Mouse (Mus musculus) Patski (cell line): Measurements from ENCODE around the gene Rasgef1b. TPM values are rescaled to one million over a fixed set of nuclear protein-coding genes. Genes with fewer than 3 reads are reported as not detected.

ENCODE experiments used
- ATAC-seq: fragments of 100-300 bp; one replicate; pipeline ENCODE4 v1.8.0; 2021
- CTCF ChIA-PET: fragments of 350-600 bp; sonication (Branson Sonifier 250); formaldehyde crosslinking; loops from one replicate; lab custom pipeline; 2022; ENCODE audit warnings: inconsistent platforms; lab: Charles Lee
- POLR2A ChIA-PET: fragments of 350-600 bp; sonication (Branson Sonifier 250); formaldehyde crosslinking; loops from one replicate; lab custom pipeline; 2022; ENCODE audit warnings: antibody characterized with exemption, inconsistent platforms; lab: Charles Lee
- DNase-seq: peaks from one replicate; pipeline ENCODE4 v3.0.0-alpha.2; 2011; ENCODE audit warnings: low read depth, low spot score
- H3K27me3 ChIP-seq: fragments of 371-371 bp; one replicate; pipeline ENCODE4 v1.5.1; 2021
- CTCF ChIP-seq: fragments of 100-300 bp; IDR thresholded peaks from one replicate; pipeline ENCODE4 v1.5.1; 2021
- in situ Hi-C: fragments of 300-500 bp; cut with MboI; formaldehyde crosslinking; loops from 3 replicates; pipeline ENCODE4 v1.11.1; 2018; ENCODE audit warnings: low pct_unique_long_range_greater_than_20kb, mixed read lengths
- polyA plus RNA-seq: library from polyadenylated mRNA; unstranded; gene quantifications from one replicate; pipeline ENCODE4 v1.2.3, GENCODE M21; 2021

The Rasgef1b gene
- polyA plus RNA-seq, 1 experiment from 2014 or later: 1.3 TPM

- CTCF ChIA-PET: no interaction called here
- POLR2A ChIA-PET: no interaction called here
- no peaks in the 10 kb centered on the region for H3K27me3 ChIP-seq
- ATAC-seq (no peak), DNase-seq (no peak)
- TF ChIP-seq CTCF: no peak
- in situ Hi-C loops: no loop called here
Observed at GRCm38 (mm10) chr5:99602244-99603023, 126.4 kb downstream of the Rasgef1b start.

- ATAC-seq: no peak
- no peaks in the 10 kb centered on the region for H3K27me3 ChIP-seq
- ChIA-PET POLR2A (no interaction called here), CTCF (no interaction called here)
- in situ Hi-C loops: loop anchor here (25.0 kb wide), 1 partner anchor 1262 kb away; the partner anchor contains the start of gene Cfap299
- no peak for TF ChIP-seq CTCF
- DNase-seq: no peak
Observed at GRCm38 (mm10) chr5:99599376-99599775, 129.5 kb downstream of the Rasgef1b start.

GRCm38 (mm10) chr5:99598470-99599110, 130.3 kb downstream of the Rasgef1b start:
- POLR2A ChIA-PET: no interaction called here
- TF ChIP-seq CTCF: no peak
- DNase-seq (no peak), ATAC-seq (no peak)
- CTCF ChIA-PET: no interaction called here
- in situ Hi-C loops: loop anchor here (25.0 kb wide), 1 partner anchor 1261 kb away; the partner anchor contains the start of gene Cfap299
- H3K27me3 ChIP-seq: no peaks in the 10 kb centered on the region

- in situ Hi-C loops: loop anchor here (25.0 kb wide), 1 partner anchor 1260 kb away; the partner anchor contains the start of gene Cfap299
- no peaks in the 10 kb centered on the region for H3K27me3 ChIP-seq
Observed at GRCm38 (mm10) chr5:99597701-99598100, 131.2 kb downstream of the Rasgef1b start.

GRCm38 (mm10) chr5:99591348-99591747, 137.5 kb downstream of the Rasgef1b start:
- no peak for TF ChIP-seq CTCF
- no peak for DNase-seq
- ChIA-PET CTCF (no interaction called here), POLR2A (no interaction called here)
- in situ Hi-C loops: loop anchor here (25.0 kb wide), 1 partner anchor 1254 kb away; the partner anchor contains the start of gene Cfap299
- no peak for ATAC-seq
- peaks cover 6% of the 10 kb centered on the region for H3K27me3 ChIP-seq

More at GRCm38 (mm10) chr5:99597701-99598100, 131.2 kb downstream of the Rasgef1b start:
- CTCF ChIA-PET: no interaction called here
- no peak for DNase-seq
- POLR2A ChIA-PET: interaction anchor here (0.7 kb wide), 1 partner anchor 1138 kb away, joined by 5 read pairs; no protein-coding TSS in a partner anchor
- ATAC-seq: no peak
- no peak for TF ChIP-seq CTCF

- in situ Hi-C loops: loop anchor here (25.0 kb wide), 1 partner anchor 1253 kb away; the partner anchor contains the start of gene Cfap299
- DNase-seq: no peak
- peaks cover 6% of the 10 kb centered on the region for H3K27me3 ChIP-seq
- no peak for ATAC-seq
- no peak for TF ChIP-seq CTCF
- CTCF ChIA-PET: no interaction called here
- POLR2A ChIA-PET: no interaction called here
Observed at GRCm38 (mm10) chr5:99590539-99590938, 138.3 kb downstream of the Rasgef1b start.

- in situ Hi-C loops: loop anchor here (25.0 kb wide), 1 partner anchor 1251 kb away; the partner anchor contains the start of gene Cfap299
- no peak for TF ChIP-seq CTCF
- H3K27me3 ChIP-seq: peaks cover 16% of the 10 kb centered on the region
- DNase-seq: no peak
- POLR2A ChIA-PET: no interaction called here
- CTCF ChIA-PET: interaction anchor here (1.1 to 1.3 kb wide), 2 partner anchors 8 to 13 kb away, joined by 3 read pairs; no protein-coding TSS in a partner anchor
- ATAC-seq: no peak
Observed at GRCm38 (mm10) chr5:99587994-99588393, 140.9 kb downstream of the Rasgef1b start.

- ATAC-seq: no peak
- TF ChIP-seq CTCF: no peak
- ChIA-PET POLR2A (no interaction called here), CTCF (interaction anchor here (1.1 to 1.3 kb wide), 2 partner anchors 8 to 13 kb away, joined by 3 read pairs; no protein-coding TSS in a partner anchor)
- peaks cover 17% of the 10 kb centered on the region for H3K27me3 ChIP-seq
- DNase-seq: no peak
- in situ Hi-C loops: loop anchor here (25.0 kb wide), 1 partner anchor 1250 kb away; the partner anchor contains the start of gene Cfap299
Observed at GRCm38 (mm10) chr5:99587589-99587988, 141.3 kb downstream of the Rasgef1b start.

- CTCF ChIA-PET: no interaction called here
- DNase-seq (no peak), ATAC-seq (no peak)
- POLR2A ChIA-PET: no interaction called here
- TF ChIP-seq CTCF: no peak
- peaks cover 17% of the 10 kb centered on the region for H3K27me3 ChIP-seq
- in situ Hi-C loops: loop anchor here (25.0 kb wide), 1 partner anchor 1249 kb away; the partner anchor contains the start of gene Cfap299
Observed at GRCm38 (mm10) chr5:99586287-99586686, 142.6 kb downstream of the Rasgef1b start.

GRCm38 (mm10) chr5:99585166-99585898, 143.5 kb downstream of the Rasgef1b start:
- in situ Hi-C loops: loop anchor here (25.0 kb wide), 1 partner anchor 1248 kb away; the partner anchor contains the start of gene Cfap299
- CTCF ChIA-PET: interaction anchor here (0.6 kb wide), 1 partner anchor 383 kb away, joined by 4 read pairs; no protein-coding TSS in a partner anchor
- POLR2A ChIA-PET: no interaction called here
- TF ChIP-seq CTCF: no peak
- DNase-seq (no peak), ATAC-seq (no peak)
- peaks cover 17% of the 10 kb centered on the region for H3K27me3 ChIP-seq
